14 mouse cellular contexts compared by ENCODE assay signal in the genomic region with DNA sequence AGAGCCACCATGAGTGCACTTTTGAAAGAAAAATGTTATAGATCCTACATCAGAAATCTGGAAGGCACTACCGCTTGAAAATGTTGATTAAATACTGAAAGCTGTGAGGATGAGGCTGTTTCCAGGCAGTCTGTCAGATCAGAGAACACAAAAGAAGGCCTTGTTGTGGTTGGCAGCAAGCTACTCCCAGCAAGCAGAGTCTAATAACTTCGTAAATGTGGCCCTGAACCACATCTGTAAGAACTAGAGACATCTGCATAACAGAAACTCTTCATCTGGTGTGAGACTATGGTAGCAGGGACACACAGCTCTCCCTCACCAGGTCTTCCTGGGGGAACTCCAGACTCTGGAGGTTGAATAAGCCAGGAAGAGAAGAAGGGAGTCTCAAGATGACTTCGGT.
"Had no signal": no experiment of that assay in that cellular context is flagged by ENCODE, and none has a peak within 500 bp of the region (broad histone marks: within the 10 kb centered on the region; RNA-seq: fewer than 3 reads in every experiment).

No protein-coding gene starts in this region.

- DNase-seq: kidney, adult 18-20 months; kidney, postnatal 14 days; layer of hippocampus, postnatal 36 days; lung, adult 18-20 months; lung, postnatal 4 days; midbrain, embryonic 14.5 days; right cerebral cortex, postnatal 14 days had no signal

- H3K4me1 ChIP-seq: intestine, embryonic 15.5 days; limb, embryonic 12.5 days; midbrain, embryonic 10.5 days; neural tube, embryonic 13.5 days; stomach, embryonic 15.5 days had no signal

- H3K9me3 ChIP-seq: intestine, embryonic 15.5 days; kidney, embryonic 15.5 days; limb, embryonic 12.5 days; midbrain, embryonic 10.5 days; neural tube, embryonic 13.5 days; stomach, embryonic 15.5 days had no signal

- H3K4me3 ChIP-seq: intestine, embryonic 15.5 days; kidney, embryonic 15.5 days; limb, embryonic 12.5 days; midbrain, embryonic 10.5 days; neural tube, embryonic 13.5 days; stomach, embryonic 15.5 days had no signal

- H3K9ac ChIP-seq: intestine, embryonic 15.5 days; kidney, embryonic 15.5 days; limb, embryonic 12.5 days; liver, embryonic 14.5 days; neural tube, embryonic 13.5 days; stomach, embryonic 15.5 days had no signal

- H3K27me3 ChIP-seq: intestine, embryonic 15.5 days; kidney, embryonic 15.5 days; limb, embryonic 12.5 days; neural tube, embryonic 13.5 days; stomach, embryonic 15.5 days had no signal

- H3K27ac ChIP-seq: intestine, embryonic 15.5 days; kidney, embryonic 15.5 days; limb, embryonic 12.5 days; liver, embryonic 14.5 days; midbrain, embryonic 10.5 days; neural tube, embryonic 13.5 days; stomach, embryonic 15.5 days had no signal

- H3K4me2 ChIP-seq: intestine, embryonic 15.5 days; kidney, embryonic 15.5 days; limb, embryonic 12.5 days; neural tube, embryonic 13.5 days; stomach, embryonic 15.5 days had no signal

- ATAC-seq: intestine, embryonic 15.5 days had no signal

- H3K36me3 ChIP-seq: intestine, embryonic 15.5 days; kidney, embryonic 15.5 days; limb, embryonic 12.5 days; midbrain, embryonic 10.5 days; neural tube, embryonic 13.5 days; stomach, embryonic 15.5 days had no signal
